Mouse (Mus musculus) fat pad, adult 2 months (tissue): ENCODE data around the gene Rarres2.
A peak's percentile ranks its signal among the peaks of the same experiment; 100 is the strongest.

ENCODE experiments used
- DNase-seq: peaks from one replicate; pipeline ENCODE4 v3.0.0-alpha.2; 2011; ENCODE audit warnings: low read depth, low spot score; ENCODE audit errors: extremely low read depth

Gene Rarres2

DNA sequence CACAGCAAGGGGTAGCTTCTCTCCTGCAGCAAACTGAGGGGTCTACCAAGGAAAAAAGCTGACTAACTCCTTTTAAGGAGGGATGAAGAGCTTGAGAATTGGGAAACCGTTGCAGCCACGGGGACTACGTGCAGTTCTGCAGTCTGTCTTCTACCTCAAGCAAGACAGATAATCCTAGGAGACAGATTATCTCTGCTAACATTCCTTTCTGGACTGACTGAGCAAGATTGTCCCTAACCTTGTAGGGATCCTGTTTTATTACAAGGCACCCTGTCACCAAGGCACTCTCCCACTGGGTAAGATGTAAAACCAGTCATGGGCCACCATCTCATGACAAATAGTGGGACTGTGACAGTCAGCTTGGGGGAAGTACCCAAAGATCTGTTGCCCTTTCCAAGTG lies 8.7 kb upstream of the Rarres2 start:
- no peak for DNase-seq

DNA sequence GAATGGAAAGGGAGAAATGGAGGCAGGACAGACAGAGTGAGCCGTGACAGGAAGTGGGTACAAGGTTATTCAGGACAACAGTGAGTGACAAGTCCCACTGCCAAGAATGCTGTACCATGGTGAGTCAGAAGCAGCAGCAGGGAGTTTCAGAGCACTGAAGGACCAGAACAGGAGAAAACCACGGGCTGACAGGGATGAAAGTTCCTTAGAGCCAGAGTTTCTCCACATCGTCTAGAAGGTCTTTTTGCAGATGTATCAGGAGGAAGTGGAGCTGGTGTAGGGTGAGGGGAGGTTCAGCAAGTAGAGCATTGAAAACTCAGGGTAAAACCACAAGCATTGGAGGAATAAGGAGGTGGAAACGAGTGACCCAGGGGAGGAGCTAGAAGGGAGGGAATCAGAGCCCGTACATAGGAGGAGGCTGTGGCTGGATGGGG lies 6.6 kb upstream of the Rarres2 start:
- DNase-seq, result no peak

DNA sequence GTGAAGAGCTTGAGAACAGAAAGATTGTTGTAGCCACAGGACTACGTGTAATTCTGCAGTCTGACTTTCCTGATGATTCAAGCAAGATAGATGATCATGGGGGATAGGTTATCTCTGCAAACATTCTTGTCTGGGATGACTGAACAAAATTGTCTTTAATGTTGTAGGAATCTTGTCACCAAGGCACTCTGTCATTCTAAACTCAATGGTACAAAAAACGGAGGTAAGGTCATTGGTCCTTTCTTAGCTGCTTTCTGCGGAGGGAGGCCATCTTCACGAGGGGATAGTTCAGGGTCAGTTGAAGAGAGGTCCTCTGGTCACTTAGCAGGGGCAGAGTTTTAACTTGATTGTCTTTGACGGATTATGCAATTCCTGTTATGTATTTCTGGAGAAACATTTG lies 6.1 kb upstream of the Rarres2 start:
- no peak for DNase-seq

DNA sequence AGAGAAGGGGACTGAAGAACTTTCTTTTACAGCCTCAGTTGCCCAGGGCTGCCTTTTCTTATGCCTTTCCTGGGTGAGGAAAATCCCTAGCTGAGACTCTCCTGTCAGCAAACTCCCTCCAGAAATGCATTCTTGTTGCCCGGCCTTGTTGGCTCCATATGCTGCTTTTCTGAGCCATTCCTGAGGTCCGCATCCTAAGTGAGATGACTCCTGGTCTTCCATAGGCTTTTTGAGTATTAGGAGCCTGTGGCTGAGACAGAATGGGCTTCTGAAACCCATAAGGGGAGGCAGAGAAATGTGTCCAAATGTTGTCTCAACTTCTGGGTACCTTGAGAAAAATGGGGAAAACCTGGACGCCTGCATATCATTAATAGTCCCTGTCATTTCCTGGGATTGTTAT lies 1.4 kb upstream of the Rarres2 start:
- DNase-seq, result no peak

DNA sequence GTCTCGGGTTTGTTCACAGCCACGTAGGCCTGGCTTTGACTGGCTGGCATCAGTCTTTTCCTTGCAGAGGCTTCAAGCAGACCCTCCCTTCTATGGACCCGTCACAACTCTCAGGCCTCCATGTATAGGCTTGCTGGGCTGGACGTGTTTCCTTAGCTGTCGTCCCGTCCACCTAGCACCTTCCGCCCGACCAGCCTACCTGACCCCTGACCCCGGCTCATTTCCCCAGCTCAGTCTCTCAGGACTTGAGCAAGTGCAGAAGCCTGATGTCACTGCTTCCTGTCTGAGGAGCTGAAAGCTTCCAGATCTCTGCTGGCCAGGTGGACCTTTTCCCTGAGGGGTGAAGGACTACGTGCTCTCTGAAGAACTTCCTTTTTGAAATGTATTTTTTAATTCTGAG lies 691 bp upstream of the Rarres2 start:
- no peak for DNase-seq

DNA sequence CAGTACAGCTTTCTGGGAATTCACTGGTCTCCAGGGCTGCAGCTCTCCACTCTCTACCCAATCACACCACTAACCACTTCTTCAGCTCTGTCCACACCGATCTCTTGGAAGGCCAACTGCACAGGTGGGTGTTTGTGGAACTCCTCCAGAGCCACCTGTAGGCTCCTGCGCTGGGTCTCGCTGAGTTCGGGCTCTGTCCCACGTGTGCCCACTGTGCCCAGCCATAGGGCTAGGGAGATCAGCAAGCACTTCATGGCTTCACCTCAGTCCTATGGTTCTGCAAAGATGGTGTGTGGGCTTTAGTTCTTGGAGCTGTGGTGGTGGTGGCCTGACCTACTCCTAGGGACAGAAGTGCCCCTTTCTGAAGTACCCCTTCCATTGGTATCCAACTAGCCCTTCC lies 575 bp downstream of the Rarres2 start:
- no peak for DNase-seq

DNA sequence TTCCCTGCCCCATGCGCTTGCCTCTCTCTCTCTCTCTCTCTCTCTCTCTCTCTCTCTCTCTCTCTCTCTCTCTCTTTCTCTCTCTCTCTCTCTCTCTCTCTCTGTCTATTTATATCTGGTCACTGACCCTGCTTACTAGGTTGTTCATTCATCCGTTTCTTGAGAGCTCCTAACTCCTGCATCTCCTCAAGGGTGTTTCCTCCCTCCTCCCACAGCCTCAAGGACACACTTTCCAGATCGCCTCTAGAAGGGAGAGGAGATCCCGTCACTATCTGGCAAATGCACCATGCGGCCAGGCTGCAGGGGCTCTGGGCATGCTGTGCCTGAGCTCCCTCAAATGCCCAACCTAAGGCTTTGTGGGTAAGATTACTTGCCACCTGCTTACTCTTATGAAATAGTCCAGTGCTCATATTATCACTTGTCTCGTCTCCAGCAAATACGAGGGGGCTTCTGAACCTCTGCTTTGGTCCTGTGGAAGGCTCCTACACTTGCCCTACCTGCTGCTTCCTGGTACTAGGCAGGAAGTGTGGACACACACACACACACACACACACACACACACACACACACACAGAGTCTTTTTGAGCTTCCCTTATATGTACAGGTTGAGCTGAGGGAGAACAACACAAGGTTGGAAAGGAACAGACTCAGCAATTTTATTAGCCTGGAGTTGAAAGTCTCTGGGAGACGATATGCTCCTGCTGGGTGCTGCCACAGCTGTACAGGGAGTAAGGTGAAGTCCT lies 3.4 kb downstream of the Rarres2 start:
- DNase-seq, result no peak

DNA sequence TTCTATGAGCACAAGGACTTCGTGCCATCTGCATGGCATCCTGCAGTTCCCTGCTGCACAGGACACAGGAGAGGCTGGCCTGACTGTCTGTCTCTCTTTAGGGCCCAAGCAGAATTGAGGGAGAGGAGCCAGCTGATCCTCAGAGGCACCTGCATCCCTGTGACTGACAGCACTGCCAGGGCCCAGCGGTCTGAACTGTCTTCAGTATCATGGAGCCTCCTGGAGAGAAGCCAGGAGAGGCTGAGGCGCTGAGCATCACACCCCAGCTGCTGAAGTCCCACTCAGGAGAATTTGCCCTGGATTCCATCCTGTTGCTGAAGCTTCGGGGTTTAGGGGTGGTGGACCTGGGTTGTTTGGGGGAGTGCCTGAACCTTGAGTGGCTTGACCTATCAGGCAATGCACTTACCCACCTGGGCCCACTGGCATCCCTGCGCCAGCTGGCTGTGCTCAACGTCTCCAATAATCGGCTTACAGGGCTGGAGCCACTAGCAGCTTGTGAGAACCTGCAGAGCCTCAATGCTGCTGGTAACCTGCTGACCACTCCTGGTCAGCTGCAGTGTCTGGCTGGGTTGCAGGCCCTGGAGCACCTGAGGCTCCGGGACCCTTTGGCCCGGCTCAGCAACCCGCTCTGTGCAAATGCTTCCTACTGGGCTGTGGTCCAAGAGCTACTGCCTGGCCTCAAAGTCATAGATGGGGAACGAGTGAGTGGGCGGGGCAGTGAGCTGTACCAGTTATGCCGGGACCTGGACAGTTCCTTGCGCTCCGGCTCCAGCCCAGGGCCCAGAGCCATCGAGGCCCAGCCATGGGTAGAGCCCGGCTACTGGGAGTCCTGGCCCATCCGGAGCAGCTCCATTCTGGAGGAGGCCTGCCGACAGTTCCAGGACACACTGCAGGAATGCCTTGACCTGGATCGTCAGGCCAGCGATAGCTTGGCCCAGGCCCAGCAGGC lies 4.3 kb downstream of the Rarres2 start:
- no peak for DNase-seq

DNA sequence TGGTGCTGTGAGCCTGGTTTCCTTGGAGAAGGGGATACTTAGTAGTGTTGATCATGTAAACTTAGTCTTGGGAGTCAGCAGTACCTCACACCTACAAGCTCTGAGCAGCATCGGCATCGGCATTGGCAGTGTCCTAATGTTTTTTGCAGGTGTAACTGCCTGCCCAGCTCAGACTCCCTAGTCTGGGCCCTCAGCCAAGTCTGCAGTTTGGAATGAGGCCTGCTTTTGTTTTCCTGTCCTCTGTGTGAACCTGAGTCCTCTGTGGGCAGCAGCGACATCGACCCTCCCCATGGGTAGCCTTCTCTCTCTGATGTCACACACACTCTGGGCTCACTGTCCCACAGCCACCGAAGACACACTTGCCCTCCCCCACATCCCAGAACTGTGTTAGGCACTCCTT lies 6.3 kb downstream of the Rarres2 start:
- DNase-seq, result no peak

DNA sequence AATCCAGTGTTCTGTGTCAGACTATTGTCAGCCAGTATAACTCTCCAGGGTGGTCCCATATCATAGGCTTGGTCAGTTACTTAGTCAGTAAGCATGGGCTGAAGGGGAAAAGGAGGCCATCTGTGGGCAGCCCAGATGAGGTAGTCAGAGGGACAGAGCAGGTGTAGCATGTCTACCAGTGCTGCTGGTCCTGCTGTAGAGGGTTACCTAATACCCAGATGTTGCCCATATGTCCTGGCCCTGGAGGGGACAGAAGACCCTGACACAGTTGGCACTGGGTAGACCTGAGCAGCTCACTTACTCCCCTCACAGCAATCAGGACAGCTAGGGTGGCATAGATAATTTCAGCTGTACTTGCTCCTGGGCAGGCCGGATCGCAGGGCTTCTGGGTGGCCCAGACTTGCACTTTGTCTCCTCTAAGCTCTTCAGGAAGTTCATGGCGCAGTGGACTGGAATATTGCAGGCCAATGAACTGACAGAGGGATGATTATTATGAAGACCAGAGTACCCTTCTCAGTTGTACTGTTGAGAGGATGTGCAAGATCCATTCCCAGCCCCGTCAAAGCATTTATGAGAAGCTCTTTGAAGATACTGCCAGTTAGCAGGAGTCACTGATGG lies 6.8 kb downstream of the Rarres2 start:
- no peak for DNase-seq

DNA sequence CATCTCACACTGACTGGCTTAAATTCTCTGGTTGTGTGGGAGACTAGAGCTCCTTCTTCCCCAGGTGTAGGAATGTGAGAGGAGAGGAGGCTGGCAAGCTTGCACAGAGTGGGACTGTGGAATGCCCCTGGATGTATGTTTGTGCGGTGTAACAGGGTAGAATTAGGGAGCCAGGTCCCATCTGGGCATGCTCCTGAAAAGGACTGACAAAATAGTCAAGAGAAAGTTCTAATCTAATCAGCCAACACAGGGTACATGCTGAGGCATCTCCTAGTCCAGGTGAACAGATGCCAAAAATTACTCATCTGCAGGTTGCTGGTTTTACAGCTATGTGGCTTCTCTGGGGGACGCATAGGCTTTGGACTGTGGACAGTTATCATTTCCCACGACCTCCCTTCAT lies 16.6 kb downstream of the Rarres2 start:
- no peak for DNase-seq

DNA sequence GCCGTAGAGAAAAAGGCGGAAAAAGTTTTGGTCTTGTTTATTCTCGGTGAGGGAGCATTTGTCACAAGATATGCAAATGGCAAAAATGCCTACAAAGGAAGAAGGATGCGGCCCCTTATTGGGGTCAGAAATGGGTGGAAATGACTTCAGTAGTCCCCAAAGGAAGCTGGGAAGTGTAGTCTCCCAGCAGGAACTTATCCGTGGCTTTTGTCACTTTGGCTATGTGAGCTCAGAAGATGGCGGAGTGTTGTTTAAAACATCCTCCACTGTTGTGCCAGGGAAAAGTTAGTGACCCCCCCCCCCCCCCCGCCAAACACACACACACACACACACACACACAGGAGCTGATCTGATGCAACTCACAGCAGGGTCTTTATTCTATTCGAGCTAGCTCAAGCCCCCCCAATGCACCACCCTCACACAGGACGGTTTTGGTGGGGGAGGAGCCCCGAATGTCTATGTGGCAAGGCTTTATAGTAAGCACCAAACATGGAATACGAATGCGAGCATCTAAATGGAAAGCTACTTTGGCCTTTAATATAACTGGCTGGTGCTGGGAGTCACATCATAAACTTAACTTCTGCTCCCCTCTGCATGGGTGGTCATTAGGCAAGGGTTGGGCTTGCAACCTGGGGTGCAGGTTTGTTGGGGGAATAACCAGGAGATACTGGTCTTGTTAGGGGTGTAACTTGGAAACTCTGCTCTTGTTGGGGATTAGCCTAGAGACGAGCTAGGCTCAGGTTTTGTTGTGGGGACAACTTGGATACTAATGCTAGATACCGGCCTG lies 17.3 kb downstream of the Rarres2 start:
- no peak for DNase-seq

DNA sequence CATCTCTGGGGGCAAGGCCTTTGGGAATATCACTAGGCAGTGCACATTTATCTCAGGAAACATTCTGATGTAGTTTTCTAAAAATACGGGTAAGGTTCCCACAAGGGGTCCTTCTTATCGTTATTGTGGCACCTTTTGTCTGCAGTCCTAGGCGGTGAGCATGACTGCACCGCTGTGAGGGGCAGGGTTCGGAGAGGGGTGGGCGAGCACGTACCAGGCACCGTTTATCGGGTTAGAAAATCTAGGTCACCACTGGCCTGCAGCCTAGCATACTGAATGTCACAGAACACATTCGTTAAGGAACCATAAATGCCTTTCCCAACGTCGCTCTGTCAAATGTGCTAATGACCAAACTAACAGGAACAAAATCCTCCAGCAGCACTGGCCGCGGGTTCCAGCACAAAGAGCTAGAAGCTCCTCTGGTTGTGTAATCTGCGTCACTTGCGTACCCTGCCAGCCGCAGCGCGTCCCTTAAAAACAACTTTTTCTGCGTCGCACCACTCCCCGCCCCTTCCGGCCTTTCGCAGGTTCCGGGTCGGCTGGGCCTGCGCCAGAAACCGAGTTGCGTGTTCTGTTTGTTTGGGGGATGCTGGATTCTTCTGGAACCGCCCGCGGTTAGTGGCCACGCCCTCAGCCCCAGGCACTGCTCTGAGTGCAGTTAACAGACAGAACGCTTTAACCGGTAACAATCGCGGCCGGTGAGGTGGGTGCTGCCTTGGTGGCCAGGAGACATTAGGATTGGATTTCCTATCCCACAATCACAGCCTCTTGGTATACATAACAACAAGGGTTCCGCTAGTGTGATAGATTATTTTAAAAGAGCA lies 18.1 kb downstream of the Rarres2 start, which contains the start of gene Lrrc61:
Lrrc61 (plus strand) TSS at position 517 of the 824 bp plus-strand sequence.
- peak; percentile 45 for DNase-seq

DNA sequence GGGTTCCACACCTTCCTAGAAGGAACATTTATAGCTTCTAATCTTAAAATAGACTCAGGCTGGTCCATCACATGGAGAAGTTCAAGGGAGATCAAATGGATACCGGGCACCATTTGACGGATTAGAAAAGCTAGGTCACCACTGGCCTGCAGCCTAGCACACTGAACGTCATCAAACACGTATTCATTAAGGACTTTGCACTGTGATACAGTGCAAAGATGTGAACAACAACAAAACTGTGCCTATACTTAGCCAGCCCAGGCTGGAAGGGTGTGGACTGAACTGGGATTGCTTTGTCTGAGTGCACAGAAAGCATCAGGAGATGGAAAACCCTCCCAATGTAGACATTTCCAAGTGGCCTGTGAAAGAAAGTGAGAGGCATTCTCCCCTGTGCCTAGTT lies 18.8 kb downstream of the Rarres2 start:
- DNase-seq, result no peak

DNA sequence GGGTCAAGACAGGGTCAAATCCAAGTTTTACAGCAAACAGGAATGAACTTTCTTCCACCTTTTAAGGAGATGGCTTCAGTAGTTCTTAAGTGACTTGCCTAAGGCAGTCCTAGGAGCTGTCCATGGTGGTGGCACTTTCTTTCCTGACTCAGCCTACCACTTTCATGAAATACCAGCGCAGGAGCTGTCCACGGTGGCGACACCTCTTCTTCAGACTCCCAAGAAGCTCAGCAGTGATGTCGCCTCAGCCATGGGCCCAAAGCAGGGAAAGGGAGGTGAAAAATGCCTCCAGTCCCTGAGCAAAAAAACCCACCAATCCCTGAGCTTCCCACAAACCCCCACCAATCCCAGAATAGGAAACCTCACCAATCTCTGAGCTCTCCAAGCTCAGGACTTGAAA lies 19.7 kb downstream of the Rarres2 start:
- no peak for DNase-seq

DNA sequence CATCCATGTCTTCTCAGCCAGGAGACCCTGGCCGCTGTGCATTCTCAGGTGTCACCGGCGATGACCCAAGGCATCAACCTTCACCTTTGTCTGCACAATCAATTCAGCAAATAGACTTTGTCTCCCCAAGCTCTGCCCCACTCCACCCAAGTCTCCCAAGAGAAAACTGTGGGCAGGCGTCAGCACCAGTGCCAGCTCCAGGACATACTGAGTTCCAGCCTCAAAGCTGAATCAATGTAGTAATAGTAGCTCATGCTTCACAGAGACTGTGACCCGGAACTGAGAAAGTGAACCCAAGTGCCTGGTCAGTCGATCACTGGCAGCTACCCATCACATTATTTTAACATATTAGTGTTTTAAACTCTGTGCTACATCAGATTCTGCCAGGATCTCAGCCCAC lies 24.3 kb downstream of the Rarres2 start:
- DNase-seq, result no peak

DNA sequence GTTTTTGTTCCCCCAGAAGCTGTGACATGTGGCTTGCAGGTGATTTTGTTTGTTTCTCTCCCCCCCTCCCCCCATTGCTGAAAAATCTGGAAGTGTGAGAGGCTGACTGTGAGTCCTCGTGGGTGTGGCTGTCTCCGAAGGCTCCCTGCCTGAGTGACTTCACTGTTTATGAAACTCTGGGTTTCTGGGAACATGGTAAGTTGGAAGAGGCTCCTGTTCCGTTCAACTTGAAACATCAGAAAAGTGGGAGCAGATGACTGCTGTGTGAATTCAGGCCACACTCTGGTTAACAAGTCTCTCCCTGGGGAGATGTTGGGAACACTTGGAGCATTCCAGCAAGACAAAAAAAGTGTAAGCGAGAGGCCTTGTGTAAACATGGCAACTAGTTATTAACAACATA lies 25.7 kb downstream of the Rarres2 start:
- DNase-seq, result no peak

DNA sequence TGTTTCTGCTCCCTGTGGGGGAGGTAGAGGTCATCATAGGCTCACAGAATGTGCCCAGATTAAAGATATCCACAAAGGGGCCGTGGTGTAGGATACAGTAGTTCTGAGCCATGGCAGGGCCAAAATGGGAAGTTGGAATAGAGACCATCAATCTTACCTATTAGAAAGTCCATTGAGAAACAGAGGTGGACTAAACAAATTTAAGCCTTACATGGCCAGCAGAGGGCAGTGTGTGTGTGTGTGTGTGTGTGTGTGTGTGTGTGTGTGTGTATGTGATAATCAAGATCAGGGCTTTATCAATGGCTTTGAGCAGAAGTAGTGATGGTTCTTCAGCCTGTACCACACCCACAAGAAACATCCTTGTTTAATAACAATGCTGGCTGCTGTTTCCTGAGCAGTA lies 26.3 kb downstream of the Rarres2 start:
- DNase-seq, result no peak

DNA sequence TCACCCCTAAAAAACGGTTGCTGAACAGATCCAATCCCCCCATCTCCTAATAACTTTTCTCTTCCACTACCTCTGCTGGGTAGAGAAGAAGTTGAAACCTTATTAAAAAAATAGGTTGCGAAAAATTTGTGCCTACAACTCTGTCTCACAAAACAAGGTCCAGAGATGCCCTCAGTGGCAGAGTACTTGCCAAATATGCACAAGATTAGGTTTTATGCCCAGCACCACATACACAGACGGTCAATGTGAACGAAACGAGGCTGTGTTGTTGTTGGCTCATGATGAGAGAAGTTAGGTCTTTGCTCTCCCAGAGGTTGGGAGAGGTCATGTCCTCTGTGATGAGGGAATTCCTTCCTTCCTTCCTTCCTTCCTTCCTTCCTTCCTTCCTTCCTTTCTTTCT lies 27.3 kb downstream of the Rarres2 start:
- no peak for DNase-seq

DNA sequence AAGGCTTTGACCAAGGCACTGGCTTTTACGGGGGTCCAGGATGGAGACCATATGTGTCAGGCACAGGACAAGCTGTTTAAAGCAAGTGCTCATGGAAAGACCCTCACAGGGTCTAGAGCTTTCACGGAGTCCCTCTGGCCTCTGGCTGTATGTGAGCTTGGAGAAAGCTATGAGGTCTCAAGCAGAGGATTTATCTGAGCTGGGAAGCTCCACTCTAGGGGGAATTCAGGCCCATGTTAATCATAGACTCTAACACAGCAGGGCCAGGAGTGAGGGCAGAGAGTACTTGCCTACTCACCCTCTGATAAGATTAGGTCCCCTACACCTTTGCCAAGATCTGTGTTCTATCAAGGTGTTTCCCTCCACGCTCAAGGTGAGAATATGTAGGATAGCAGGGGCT lies 30.0 kb downstream of the Rarres2 start:
- no peak for DNase-seq
